Mouse (Mus musculus) MEL (cell line): ENCODE data around the gene Vamp8. TPM values are rescaled to one million over a fixed set of nuclear protein-coding genes. Genes with fewer than 3 reads are reported as not detected.

Source experiments
- DNase-seq: peaks from one replicate; pipeline ENCODE4 v3.0.0; 2011; ENCODE audit warnings: low read depth, low spot score
- H3K27ac ChIP-seq: 2 replicates; pipeline ENCODE4 v1.5.1; 2012; ENCODE audit warnings: low read depth, mild to moderate bottlenecking, control low read depth, low read length, moderate library complexity; ENCODE audit not compliant: control insufficient read depth
- H3K27me3 ChIP-seq, 2 experiments: fragments of 150-350 bp in 1 of 2; sonication (generic) in 1 of 2; 2 replicates each; pipeline ENCODE4 v1.6.1; 2012; ENCODE audit warnings: low read length in 2 of 2, mild to moderate bottlenecking in 2 of 2, improper control_type of control experiment in 1 of 2, moderate library complexity in 1 of 2; ENCODE audit not compliant: insufficient read depth in 2 of 2, control insufficient read depth in 1 of 2
- H3K36me3 ChIP-seq, 2 experiments: 2 replicates each; pipeline ENCODE4 v1.6.1; 2012 to 2014; ENCODE audit warnings: low read length in 2 of 2, improper control_type of control experiment in 1 of 2, inconsistent platforms in 1 of 2, mild to moderate bottlenecking in 1 of 2; ENCODE audit not compliant: insufficient read depth in 2 of 2, control insufficient read depth in 1 of 2
- H3K4me1 ChIP-seq, 2 experiments: fragments of 150-350 bp in 1 of 2; sonication (generic) in 1 of 2; 2 replicates each; pipeline ENCODE4 v1.6.1; 2012; ENCODE audit warnings: low read length in 2 of 2, improper control_type of control experiment in 1 of 2, mild to moderate bottlenecking in 1 of 2; ENCODE audit not compliant: insufficient read depth in 2 of 2, control insufficient read depth in 1 of 2
- H3K4me3 ChIP-seq, 2 experiments: fragments of 150-350 bp in 1 of 2; sonication (generic) in 1 of 2; 2 replicates each; pipeline ENCODE4 v1.5.1; 2012; ENCODE audit warnings: low read depth in 2 of 2, low read length in 2 of 2, mild to moderate bottlenecking in 2 of 2, moderate library complexity in 2 of 2, control low read depth in 1 of 2, improper control_type of control experiment in 1 of 2; ENCODE audit not compliant: control insufficient read depth in 1 of 2, insufficient read depth in 1 of 2
- H3K79me2 ChIP-seq: 2 replicates; pipeline ENCODE4 v1.6.1; 2012; ENCODE audit warnings: mild to moderate bottlenecking, low read length, moderate library complexity; ENCODE audit not compliant: control insufficient read depth, poor library complexity, insufficient read depth
- H3K9ac ChIP-seq: 2 replicates; pipeline ENCODE4 v1.6.1; 2012; ENCODE audit warnings: low read depth, mild to moderate bottlenecking, control low read depth, low read length, moderate library complexity; ENCODE audit not compliant: control insufficient read depth, poor library complexity, severe bottlenecking
- H3K9me3 ChIP-seq: fragments of 150-350 bp; sonication (generic); replicated peaks from 2 replicates; pipeline ENCODE4 v1.6.1; 2012; ENCODE audit warnings: mild to moderate bottlenecking, low read length, improper control_type of control experiment, moderate library complexity; ENCODE audit not compliant: insufficient read depth
- CHD2 ChIP-seq: IDR thresholded peaks from 2 replicates; pipeline ENCODE4 v1.6.1; 2011; ENCODE audit warnings: low read length, improper control_type of control experiment
- CTCF ChIP-seq, 3 experiments: IDR thresholded peaks in 2 of 3; conservative IDR thresholded peaks in 1 of 3; 2 replicates each; pipeline ENCODE4 v1.5.1; 2011 to 2012; ENCODE audit warnings: low read length in 3 of 3, low read depth in 2 of 3, mild to moderate bottlenecking in 2 of 3, improper control_type of control experiment in 1 of 3, inconsistent platforms in 1 of 3, mixed read lengths in 1 of 3, moderate library complexity in 1 of 3; ENCODE audit not compliant: control insufficient read depth in 1 of 3, insufficient read depth in 1 of 3, poor library complexity in 1 of 3, severe bottlenecking in 1 of 3
- EP300 ChIP-seq, 2 experiments: IDR thresholded peaks; 2 replicates each; pipeline ENCODE4 v1.6.1; 2011; ENCODE audit warnings: improper control_type of control experiment in 2 of 2, low read length in 2 of 2, low read depth in 1 of 2, mild to moderate bottlenecking in 1 of 2
- ETS1 ChIP-seq: IDR thresholded peaks from 2 replicates; pipeline ENCODE4 v1.6.1; 2012; ENCODE audit warnings: low read depth, mild to moderate bottlenecking, inconsistent platforms, low read length, improper control_type of control experiment, moderate library complexity
- GATA1 ChIP-seq: IDR thresholded peaks from 2 replicates; pipeline ENCODE4 v1.6.1; 2011; ENCODE audit warnings: low read depth, low read length, improper control_type of control experiment
- HCFC1 ChIP-seq: IDR thresholded peaks from 2 replicates; pipeline ENCODE4 v1.6.1; 2012; ENCODE audit warnings: low read depth, mild to moderate bottlenecking, inconsistent platforms, low read length, improper control_type of control experiment, moderate library complexity
- KAT2A ChIP-seq: conservative IDR thresholded peaks from 2 replicates; pipeline ENCODE4 v1.6.1; 2012; ENCODE audit warnings: low read depth, low read length, improper control_type of control experiment, inconsistent platforms
- MAFK ChIP-seq: IDR thresholded peaks from 2 replicates; pipeline ENCODE4 v1.6.1; 2011; ENCODE audit warnings: low read depth, mild to moderate bottlenecking, low read length, improper control_type of control experiment, borderline replicate concordance
- MAX ChIP-seq: IDR thresholded peaks from 2 replicates; pipeline ENCODE4 v1.6.1; 2011; ENCODE audit warnings: low read length, improper control_type of control experiment
- MXI1 ChIP-seq: IDR thresholded peaks from 2 replicates; pipeline ENCODE4 v1.6.1; 2011; ENCODE audit warnings: mild to moderate bottlenecking, low read depth, low read length, improper control_type of control experiment
- MYB ChIP-seq: IDR thresholded peaks from 2 replicates; pipeline ENCODE4 v1.6.1; 2011; ENCODE audit warnings: mild to moderate bottlenecking, low read depth, low read length, improper control_type of control experiment
- POLR2A ChIP-seq, 2 experiments: IDR thresholded peaks; 2 replicates each; pipeline ENCODE4 v1.6.1; 2011 to 2012; ENCODE audit warnings: low read length in 2 of 2, mild to moderate bottlenecking in 2 of 2, control low read depth in 1 of 2, improper control_type of control experiment in 1 of 2, low read depth in 1 of 2, moderate library complexity in 1 of 2; ENCODE audit not compliant: control insufficient read depth in 1 of 2, insufficient read depth in 1 of 2, poor library complexity in 1 of 2
- POLR2AphosphoS2 ChIP-seq: IDR thresholded peaks from 2 replicates; pipeline ENCODE4 v1.6.1; 2011; ENCODE audit warnings: low read length, improper control_type of control experiment
- POLR2AphosphoS5 ChIP-seq: IDR thresholded peaks from 2 replicates; pipeline ENCODE4 v1.6.1; 2012; ENCODE audit warnings: low read depth, borderline replicate concordance, mild to moderate bottlenecking, inconsistent platforms, low read length, moderate library complexity, mixed read lengths
- RCOR1 ChIP-seq: IDR thresholded peaks from 2 replicates; pipeline ENCODE4 v1.6.1; 2012; ENCODE audit warnings: low read depth, mild to moderate bottlenecking, inconsistent platforms, low read length, improper control_type of control experiment
- SIN3A ChIP-seq: IDR thresholded peaks from 2 replicates; pipeline ENCODE4 v1.6.1; 2012; ENCODE audit warnings: low read length, improper control_type of control experiment, inconsistent platforms
- TCF12 ChIP-seq: IDR thresholded peaks from 2 replicates; pipeline ENCODE4 v1.6.1; 2014; ENCODE audit warnings: low read depth, mild to moderate bottlenecking, inconsistent platforms, low read length, improper control_type of control experiment, moderate library complexity
- USF1 ChIP-seq: IDR thresholded peaks from 2 replicates; pipeline ENCODE4 v1.6.1; 2014; ENCODE audit warnings: low read depth, mild to moderate bottlenecking, inconsistent platforms, low read length, improper control_type of control experiment, moderate library complexity
- USF2 ChIP-seq, 2 experiments: IDR thresholded peaks; 2 replicates each; pipeline ENCODE4 v1.6.1; 2011 to 2012; ENCODE audit warnings: improper control_type of control experiment in 2 of 2, low read length in 2 of 2, borderline replicate concordance in 1 of 2, inconsistent platforms in 1 of 2, low read depth in 1 of 2, mild to moderate bottlenecking in 1 of 2; ENCODE audit not compliant: insufficient read depth in 1 of 2
- polyA plus RNA-seq, 2 experiments: library from polyadenylated mRNA; stranded (reverse) in 1 of 2; unstranded in 1 of 2; fragments of >175 nt in 1 of 2; fragments of >200 nt in 1 of 2; gene quantifications; 2 replicates each; pipeline versions ENCODE4 v1.2.1 to v1.2.4; 2012; ENCODE audit warnings: low replicate concordance in 2 of 2, low read depth in 1 of 2; ENCODE audit not compliant: insufficient read length in 2 of 2, insufficient read depth in 1 of 2, missing spikeins in 1 of 2
- total RNA-seq: library from RNA; depleted of rRNA; stranded (reverse); fragments of 300-350 nt; gene quantifications from 2 replicates; pipeline ENCODE4 v1.2.3, GENCODE M21; 2012

Vamp8 gene
- total and polyA plus RNA-seq, 3 experiments: 164 to 179 TPM; not detected in 1

- H3K9me3 ChIP-seq: no peaks in the 10 kb centered on the region
- TF ChIP-seq MAX (peak; percentile 88), ETS1 (peak; percentile 71), MXI1 (peak; percentile 37; the same call in 1 of the 2 replicates), EP300 (IDR thresholded peaks at IDR 0.05; ENCODE audit: low read depth in 1 of 2, low read length in 2 of 2) (peak; percentile 52 to 75), CTCF (IDR thresholded peaks at IDR 0.05 in 2 of 3, conservative IDR thresholded peaks at IDR 0.05 in 1 of 3; ENCODE audit: control insufficient read depth in 1 of 3, insufficient read depth in 1 of 3, low read depth in 2 of 3, low read length in 3 of 3, poor library complexity in 1 of 3, severe bottlenecking in 1 of 3) (no peak), HCFC1 (no peak), POLR2A (IDR thresholded peaks at IDR 0.05; ENCODE audit: control insufficient read depth in 1 of 2, insufficient read depth in 1 of 2, low read depth in 1 of 2, low read length in 2 of 2, poor library complexity in 1 of 2) (peak in 1 of 2 experiments; percentile 44; a peak in 2 of 4 replicates), KAT2A (no peak), RCOR1 (peak; percentile 83), USF1 (peak; percentile 83), USF2 (IDR thresholded peaks at IDR 0.05; ENCODE audit: borderline replicate concordance in 1 of 2, insufficient read depth in 1 of 2, low read depth in 1 of 2, low read length in 2 of 2) (0 out of 4 replicates have a peak, but pooled peaks of 1 of the 2 experiments have one; percentile 46), POLR2AphosphoS2 (no peak), MYB (peak; percentile 51; the same call in 1 of the 2 replicates), SIN3A (peak; percentile 69), GATA1 (peak; percentile 66)
- TF ChIP-seq, all 39 proteins: peak for 11
- peak overlapping the region in 1 of 2 experiments; percentile 20; a peak in 2 of 4 replicates for H3K4me3 ChIP-seq
- peaks cover 13 to 42% of the 10 kb centered on the region in 2 experiments for H3K36me3 ChIP-seq
- peak; percentile 87 for DNase-seq
- H3K4me1 ChIP-seq: peaks cover 7 to 32% of the 10 kb centered on the region in 2 experiments
- H3K27me3 ChIP-seq: no peaks in the 10 kb centered on the region
- H3K79me2 ChIP-seq: peaks cover 62% of the 10 kb centered on the region
- peak overlapping the region; percentile 46; the same call in 1 of the 2 replicates for H3K9ac ChIP-seq
- peak overlapping the region; percentile 76 for H3K27ac ChIP-seq
Observed at GRCm38 (mm10) chr6:72374820-72375563, 15.5 kb downstream of the Vamp8 start.

- Histone ChIP-seq H3K9me3 (no peaks in the 10 kb centered on the region), H3K79me2 (peaks cover 54% of the 10 kb centered on the region), H3K9ac (peak overlapping the region; percentile 1; the same call in 1 of the 2 replicates), H3K27me3 (no peaks in the 10 kb centered on the region), H3K4me1 (peaks cover 7 to 32% of the 10 kb centered on the region in 2 experiments), H3K27ac (peak overlapping the region; percentile 76; the same call in 1 of the 2 replicates), H3K36me3 (peaks cover 13 to 42% of the 10 kb centered on the region in 2 experiments), H3K4me3 (no peak overlapping the region)
- peak; percentile 24 for DNase-seq
- TF ChIP-seq POLR2AphosphoS5 (no peak), MYB (no peak), MAFK (no peak), CHD2 (no peak), TCF12 (no peak)
Observed at GRCm38 (mm10) chr6:72374206-72374605, 16.3 kb downstream of the Vamp8 start.
